Mouse (Mus musculus) brain, embryonic 14.5 days (tissue): ENCODE measurements at regions not wholly inside any gene's neighbourhood (a gene's known extent, or its start where the extent isn't known, plus 50 kb on each side); places are given as distances from the start of the nearest gene placed in this dataset.

Experiments
- CTCF ChIP-seq: fragments of 200-500 bp; IDR thresholded peaks from 2 replicates; pipeline ENCODE4 v1.5.1; 2012; ENCODE audit warnings: inconsistent platforms, mild to moderate bottlenecking, moderate library complexity, borderline replicate concordance; ENCODE audit not compliant: insufficient read depth, insufficient read length; ENCODE audit errors: extremely low read depth
- POLR2A ChIP-seq: fragments of 200-500 bp; IDR thresholded peaks from 2 replicates; pipeline ENCODE4 v1.6.1; 2012; ENCODE audit warnings: mild to moderate bottlenecking, inconsistent platforms, borderline replicate concordance; ENCODE audit not compliant: poor library complexity, insufficient read depth, insufficient read length, severe bottlenecking; ENCODE audit errors: extremely low read depth

DNA sequence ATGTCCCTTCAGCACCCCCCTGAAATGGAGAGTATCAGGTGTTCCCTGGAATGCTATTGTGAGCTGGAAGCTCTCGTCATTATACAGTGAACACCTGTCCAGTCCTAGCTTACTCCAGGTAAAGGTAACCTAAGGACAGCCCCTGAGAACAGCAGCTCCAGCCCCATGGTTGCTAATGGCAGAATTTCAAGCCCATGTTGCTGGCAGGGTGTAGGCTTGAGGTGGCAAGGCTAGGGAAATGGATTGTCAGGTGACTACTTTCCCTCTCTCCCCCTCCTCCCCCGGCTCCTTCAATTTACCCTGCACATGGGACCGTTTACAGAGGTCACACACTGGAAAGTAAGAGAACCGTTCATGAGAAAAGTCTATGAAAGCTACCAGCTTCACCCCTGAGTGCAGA is 93.2 kb upstream of the Cpeb4 start:
- TF ChIP-seq POLR2A (no peak), CTCF (no peak)
